Mouse (Mus musculus) liver, embryonic 14.5 days (tissue): ENCODE measurements around the gene Zmiz1. TPM values are rescaled to one million over a fixed set of nuclear protein-coding genes. Genes with fewer than 3 reads are reported as not detected.
A peak's percentile ranks its signal among the peaks of the same experiment; 100 is the strongest.

ENCODE experiments used
- ATAC-seq: fragments of 200-750 bp; cut with Nextera tagmentation; 2 replicates; pipeline ENCODE4 v1.8.0; 2017; ENCODE audit warnings: moderate number of reproducible peaks, mild to moderate bottlenecking, moderate library complexity; ENCODE audit not compliant: insufficient read depth
- DNase-seq, 3 experiments: peaks; one replicate each; pipeline ENCODE4 v3.0.0-alpha.2; 2012 to 2013; ENCODE audit warnings: low read depth in 3 of 3, low spot score in 3 of 3
- H3K27ac ChIP-seq: fragments of 300-500 bp; sonication (generic); 2 replicates; pipeline ENCODE4 v1.5.1; 2014; ENCODE audit warnings: moderate library complexity, mild to moderate bottlenecking, control low read depth, inconsistent platforms
- H3K27me3 ChIP-seq: fragments of 300-500 bp; sonication (generic); 2 replicates; pipeline ENCODE4 v1.6.1; 2014; ENCODE audit warnings: mild to moderate bottlenecking, low read length, moderate library complexity; ENCODE audit not compliant: control insufficient read depth, insufficient read depth
- H3K36me3 ChIP-seq: fragments of 300-500 bp; sonication (generic); replicated peaks from 2 replicates; pipeline ENCODE4 v1.6.1; 2014; ENCODE audit warnings: low read depth; ENCODE audit not compliant: control insufficient read depth, insufficient read depth
- H3K4me1 ChIP-seq, 2 experiments: fragments of 200-500 bp in 1 of 2; fragments of 300-500 bp in 1 of 2; sonication (generic) in 1 of 2; replicated peaks; 2 replicates each; pipeline ENCODE4 v1.6.1; 2012 to 2014; ENCODE audit warnings: antibody characterized with exemption in 1 of 2, inconsistent platforms in 1 of 2, low read length in 1 of 2; ENCODE audit not compliant: control insufficient read depth in 2 of 2, insufficient read depth in 2 of 2
- H3K4me2 ChIP-seq: fragments of 300-500 bp; sonication (generic); 2 replicates; pipeline ENCODE4 v1.6.1; 2014; ENCODE audit warnings: low read depth, mild to moderate bottlenecking, control low read depth, moderate library complexity
- H3K4me3 ChIP-seq, 2 experiments: fragments of 200-500 bp in 1 of 2; fragments of 300-500 bp in 1 of 2; sonication (generic) in 1 of 2; 2 replicates each; pipeline ENCODE4 v1.5.1; 2012 to 2014; ENCODE audit warnings: low read depth in 2 of 2, low read length in 2 of 2, mild to moderate bottlenecking in 2 of 2, control low read depth in 1 of 2, inconsistent platforms in 1 of 2, moderate library complexity in 1 of 2; ENCODE audit not compliant: insufficient read depth in 1 of 2
- H3K9ac ChIP-seq: fragments of 300-500 bp; sonication (generic); replicated peaks from 2 replicates; pipeline ENCODE4 v1.6.1; 2014; ENCODE audit warnings: mild to moderate bottlenecking, control low read depth, moderate library complexity
- H3K9me3 ChIP-seq: fragments of 300-500 bp; sonication (generic); 2 replicates; pipeline ENCODE4 v1.6.1; 2016; ENCODE audit warnings: low read length, mixed read lengths; ENCODE audit not compliant: control insufficient read depth
- CTCF ChIP-seq: IDR thresholded peaks from 2 replicates; pipeline ENCODE4 v1.5.1; 2016; ENCODE audit warnings: antibody characterized with exemption, low read depth, control low read depth
- EP300 ChIP-seq: IDR thresholded peaks from 2 replicates; pipeline ENCODE4 v1.6.1; 2016; ENCODE audit warnings: antibody characterized with exemption, low read depth
- WGBS: fragments of 180-500 bp; shearing (Covaris S2); extraction: QIAGEN DNeasy Blood & Tissue Kit; methylation state at CpG from one replicate; pipeline ENCODE4 v1.1.7; 2014; ENCODE audit not compliant: insufficient replicate concordance; 5-methylcytosine and 5-hydroxymethylcytosine counted together
- polyA plus RNA-seq, 2 experiments: library from polyadenylated mRNA; depleted of rRNA in 1 of 2; stranded (reverse) in 1 of 2; unstranded in 1 of 2; fragments of >200 nt; fragmentation: Nextera tagmentation in 1 of 2; extraction: Ambion mirVana in 1 of 2; gene quantifications; 2 replicates each; pipeline versions ENCODE4 v1.2.1 to v1.2.3; 2012 to 2014

Gene Zmiz1
- polyA plus RNA-seq, 2 experiments = 3.4 to 4.0 TPM

GRCm38 (mm10) chr14:25654401-25655197 lies 195.6 kb downstream of the Zmiz1 start:
- ATAC-seq (no peak), DNase-seq (no peak)
- WGBS = 71% methylated on average over 14 of the region's 14 CpGs
- Histone ChIP-seq H3K4me2 (no peak overlapping the region), H3K9me3 (no peaks in the 10 kb centered on the region), H3K27me3 (no peaks in the 10 kb centered on the region), H3K27ac (no peak overlapping the region), H3K9ac (no peak overlapping the region), H3K36me3 (no peaks in the 10 kb centered on the region; the same call in 1 of the 2 replicates), H3K4me1 (no peaks in the 10 kb centered on the region), H3K4me3 (no peak overlapping the region)
- TF ChIP-seq CTCF (no peak), EP300 (no peak)

DNA sequence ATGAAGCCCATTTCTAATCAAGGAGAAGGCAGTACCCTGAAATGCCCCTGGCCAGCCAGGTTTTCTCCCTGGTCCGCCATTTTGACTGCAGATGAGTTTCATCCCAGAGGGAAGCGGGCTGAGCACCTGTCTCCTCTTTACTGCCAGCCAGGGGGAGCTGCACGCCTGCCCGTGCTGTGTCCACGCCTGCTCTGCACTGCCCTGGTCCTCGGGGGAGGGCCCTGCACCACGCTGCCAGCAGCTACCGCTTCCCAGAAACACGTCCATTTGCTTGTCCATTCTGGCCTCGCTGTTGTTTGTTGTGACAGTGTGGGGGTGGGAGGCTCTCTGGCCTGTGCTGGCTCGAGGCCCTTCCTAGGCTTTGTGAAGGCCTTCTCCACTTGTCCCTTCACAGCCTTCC lies 201.7 kb downstream of the Zmiz1 start:
- Histone ChIP-seq H3K27ac (no peak overlapping the region), H3K4me2 (no peak overlapping the region)

DNA sequence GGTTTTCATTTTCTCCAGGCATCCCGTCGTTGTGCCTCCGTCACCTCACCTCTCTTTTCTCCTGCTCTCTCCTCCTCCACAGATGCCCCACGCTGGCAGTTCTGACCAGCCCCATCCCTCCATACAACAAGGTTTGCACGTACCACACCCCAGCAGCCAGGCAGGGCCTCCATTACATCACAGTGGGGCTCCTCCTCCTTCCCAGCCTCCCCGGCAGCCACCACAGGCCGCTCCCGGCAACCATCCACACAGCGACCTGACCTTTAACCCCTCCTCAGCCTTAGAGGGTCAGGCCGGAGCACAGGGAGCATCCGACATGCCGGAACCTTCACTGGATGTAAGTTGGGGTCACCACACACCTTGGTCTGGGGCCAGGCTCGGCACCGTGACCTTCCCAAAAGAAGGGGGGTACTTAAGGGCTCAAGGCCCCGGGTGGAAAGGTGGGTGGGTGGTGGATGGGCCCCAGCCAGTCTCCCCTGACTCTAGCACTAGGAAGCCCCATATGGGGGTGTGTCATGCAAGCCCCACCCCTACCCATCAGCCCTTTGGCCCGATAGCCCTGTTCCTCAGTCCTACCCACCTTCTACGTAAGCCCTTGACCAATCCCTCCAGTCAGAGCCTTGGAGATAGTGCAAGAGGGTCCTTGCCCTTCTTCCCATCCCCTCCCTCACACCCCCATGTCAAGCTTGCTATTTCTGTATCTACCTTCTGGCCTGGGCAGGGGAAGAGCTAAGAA lies 202.4 kb downstream of the Zmiz1 start:
- no peaks in the 10 kb centered on the region for H3K27me3 ChIP-seq
- H3K9ac ChIP-seq = no peak overlapping the region
- no peaks in the 10 kb centered on the region for H3K4me1 ChIP-seq
- H3K4me3 ChIP-seq = no peak overlapping the region
- WGBS = 72% methylated on average over 17 of the region's 17 CpGs
- peaks cover 2% of the 10 kb centered on the region; the same call in 1 of the 2 replicates for H3K36me3 ChIP-seq
- TF ChIP-seq CTCF (no peak), EP300 (no peak)
- H3K27ac ChIP-seq = no peak overlapping the region
- DNase-seq = no peak
- no peaks in the 10 kb centered on the region for H3K9me3 ChIP-seq
- H3K4me2 ChIP-seq = no peak overlapping the region
- peak; percentile 19; the same call in 1 of the 2 replicates for ATAC-seq

More for the DNA sequence above, 201.7 kb downstream of the Zmiz1 start:
- H3K9ac ChIP-seq = no peak overlapping the region
- H3K36me3 ChIP-seq = peaks cover 2% of the 10 kb centered on the region; the same call in 1 of the 2 replicates
- no peaks in the 10 kb centered on the region for H3K9me3 ChIP-seq
- H3K4me1 ChIP-seq = no peaks in the 10 kb centered on the region
- peak; percentile 25; the same call in 1 of the 2 replicates for ATAC-seq
- no peak overlapping the region for H3K4me3 ChIP-seq
- TF ChIP-seq EP300 = no peak
- peak; percentile 57 for TF ChIP-seq CTCF
- no peaks in the 10 kb centered on the region for H3K27me3 ChIP-seq
- 75% methylated on average over 11 of the region's 11 CpGs for WGBS
- no peak for DNase-seq

GRCm38 (mm10) chr14:25663649-25664309 lies 204.8 kb downstream of the Zmiz1 start:
- H3K36me3 ChIP-seq = peaks cover 2% of the 10 kb centered on the region; the same call in 1 of the 2 replicates
- no peaks in the 10 kb centered on the region for H3K9me3 ChIP-seq
- WGBS = 80% methylated on average over 7 of the region's 7 CpGs

More at GRCm38 (mm10) chr14:25663649-25664309, 204.8 kb downstream of the Zmiz1 start:
- no peak for DNase-seq
- H3K4me3 ChIP-seq = no peak overlapping the region
- H3K4me2 ChIP-seq = no peak overlapping the region
- no peak for ATAC-seq
- H3K4me1 ChIP-seq = peaks cover 4 to 8% of the 10 kb centered on the region in 2 experiments; a peak in 3 of 4 replicates
- H3K27ac ChIP-seq = no peak overlapping the region
- H3K9ac ChIP-seq = no peak overlapping the region
- TF ChIP-seq CTCF (no peak), EP300 (no peak)
- no peaks in the 10 kb centered on the region for H3K27me3 ChIP-seq
